Mouse (Mus musculus) T-helper 17 cell (primary cell): ENCODE data around the gene Dkkl1.
"Not testable (repeated sequence)": the region's sequence is repeated elsewhere in the genome, so short reads cannot be mapped to it uniquely, and the experiment has no call there.

Source experiments
- in situ Hi-C, 2 experiments: fragments of 300-600 bp; cut with MboI, MseI; formaldehyde crosslinking; loops; 1 replicate in 1 of 2; 2 replicates in 1 of 2; pipeline ENCODE4 v1.15.1; 2025; ENCODE audit warnings: high pct_unique_total_duplicates in 2 of 2

Dkkl1 gene

GRCm38 (mm10) chr7:45211851-45212251, at the start of gene Dkkl1:
Gene Dkkl1 (minus strand): TSS chr7:45212147.
- in situ Hi-C loops: no loop called here

GRCm38 (mm10) chr7:45259281-45259680, 47.3 kb upstream of the Dkkl1 start:
- in situ Hi-C loops: no loop called here

GRCm38 (mm10) chr7:45257063-45257840, 45.3 kb upstream of the Dkkl1 start:
- in situ Hi-C loops: no loop called here

- in situ Hi-C loops: not testable (repeated sequence)
Measured at GRCm38 (mm10) chr7:45255822-45256221, 43.9 kb upstream of the Dkkl1 start.

GRCm38 (mm10) chr7:45253806-45254205, 41.9 kb upstream of the Dkkl1 start:
- in situ Hi-C loops: no loop called here

- in situ Hi-C loops: loop anchor here in 1 of 2 experiments (25.0 kb wide), 1 partner anchor 1460 kb away; the partner anchor contains the start of genes Klk10, Klk8 and Klk9
Measured at GRCm38 (mm10) chr7:45247666-45248065, 35.7 kb upstream of the Dkkl1 start.

- in situ Hi-C loops: loop anchor here in 1 of 2 experiments (25.0 kb wide), 1 partner anchor 1454 kb away; the partner anchor contains the start of genes Klk10, Klk8 and Klk9
Measured at GRCm38 (mm10) chr7:45241389-45241749, 29.4 kb upstream of the Dkkl1 start.

- in situ Hi-C loops: loop anchor here in 1 of 2 experiments (25.0 kb wide), 1 partner anchor 1454 kb away; the partner anchor contains the start of genes Klk10, Klk8 and Klk9
Measured at GRCm38 (mm10) chr7:45240633-45241388, 28.9 kb upstream of the Dkkl1 start, which contains the start of gene Slc6a16. Gene Slc6a16 (plus strand): TSS chr7:45241085.

GRCm38 (mm10) chr7:45240109-45240508, 28.2 kb upstream of the Dkkl1 start:
- in situ Hi-C loops: loop anchor here in 1 of 2 experiments (25.0 kb wide), 1 partner anchor 1453 kb away; the partner anchor contains the start of genes Klk10, Klk8 and Klk9

- in situ Hi-C loops: loop anchor here in 1 of 2 experiments (25.0 kb wide), 1 partner anchor 1452 kb away; the partner anchor contains the start of genes Klk10, Klk8 and Klk9
Measured at GRCm38 (mm10) chr7:45238723-45239496, 27.0 kb upstream of the Dkkl1 start, which contains the start of gene Cd37. Gene Cd37 (minus strand): TSS chr7:45239115.

GRCm38 (mm10) chr7:45237747-45238699, 26.1 kb upstream of the Dkkl1 start:
- in situ Hi-C loops: loop anchor here in 1 of 2 experiments (25.0 kb wide), 1 partner anchor 1451 kb away; the partner anchor contains the start of genes Klk10, Klk8 and Klk9

GRCm38 (mm10) chr7:45235656-45236180, 23.8 kb upstream of the Dkkl1 start:
- in situ Hi-C loops: loop anchor here in 1 of 2 experiments (25.0 kb wide), 1 partner anchor 1448 kb away; the partner anchor contains the start of genes Klk10, Klk8 and Klk9

- in situ Hi-C loops: loop anchor here in 1 of 2 experiments (25.0 kb wide), 1 partner anchor 1448 kb away; the partner anchor contains the start of genes Klk10, Klk8 and Klk9
Measured at GRCm38 (mm10) chr7:45234922-45235571, 23.1 kb upstream of the Dkkl1 start.

- in situ Hi-C loops: loop anchor here in 1 of 2 experiments (25.0 kb wide), 1 partner anchor 1447 kb away; the partner anchor contains the start of genes Klk10, Klk8 and Klk9
Measured at GRCm38 (mm10) chr7:45234333-45234841, 22.4 kb upstream of the Dkkl1 start.

- in situ Hi-C loops: loop anchor here in 1 of 2 experiments (25.0 kb wide), 1 partner anchor 1446 kb away; the partner anchor contains the start of genes Klk10, Klk8 and Klk9
Measured at GRCm38 (mm10) chr7:45233580-45234332, 21.8 kb upstream of the Dkkl1 start.

GRCm38 (mm10) chr7:45232716-45233465, 20.9 kb upstream of the Dkkl1 start:
- in situ Hi-C loops: loop anchor here in 1 of 2 experiments (25.0 kb wide), 1 partner anchor 1446 kb away; the partner anchor contains the start of genes Klk10, Klk8 and Klk9

- in situ Hi-C loops: loop anchor here in 1 of 2 experiments (25.0 kb wide), 1 partner anchor 1445 kb away; the partner anchor contains the start of genes Klk10, Klk8 and Klk9
Measured at GRCm38 (mm10) chr7:45231941-45232340, 20.0 kb upstream of the Dkkl1 start.
